Mouse (Mus musculus) left cerebral cortex, postnatal 25 days (tissue): ENCODE data around the gene 1810024B03Rik. TPM values are rescaled to one million over a fixed set of nuclear protein-coding genes. Genes with fewer than 3 reads are reported as not detected.

ENCODE experiments used
- total RNA-seq, 2 experiments: library from RNA; stranded (reverse); gene quantifications; 2 replicates each; pipeline ENCODE4 v1.2.3; 2021

1810024B03Rik gene
- total RNA-seq, 2 experiments from 2014 or later: 0.53 to 0.87 TPM

Other genes starting within 250 kb of the 1810024B03Rik start
- 10 to 100 TPM in 1 of 2 experiments, 1 to 10 TPM in 1; 9.8 to 12.0 TPM for gene Ap4e1, start 199.6 kb downstream of the 1810024B03Rik start, total RNA-seq
- 10 to 100 TPM; 22.5 to 29.7 TPM for gene Blvra, start 137.6 kb downstream of the 1810024B03Rik start, total RNA-seq
- 1 to 10 TPM; 1.8 to 2.8 TPM for gene Ncaph, start 74.3 kb downstream of the 1810024B03Rik start, total RNA-seq
- 1 to 10 TPM; 2.9 TPM for gene Itpripl1, start 64.8 kb downstream of the 1810024B03Rik start, total RNA-seq
- gene Snrnp200, start 106 bp upstream of the 1810024B03Rik start, total RNA-seq: 10 to 100 TPM; 76.7 to 78.3 TPM
- gene Ciao1, start 39.5 kb upstream of the 1810024B03Rik start, total RNA-seq: 10 to 100 TPM; 78.5 to 90.5 TPM
- gene Tmem127, start 39.6 kb upstream of the 1810024B03Rik start, total RNA-seq: 10 to 100 TPM; 83.9 to 85.8 TPM
- gene Stard7, start 61.9 kb upstream of the 1810024B03Rik start, total RNA-seq: 100 to 1,000 TPM; 108 to 119 TPM
- 1 to 10 TPM; 2.3 to 2.8 TPM for gene Dusp2, start 127.9 kb upstream of the 1810024B03Rik start, total RNA-seq
- gene Astl, start 130.4 kb upstream of the 1810024B03Rik start, total RNA-seq: not detected
- gene Adra2b, start 154.9 kb upstream of the 1810024B03Rik start, total RNA-seq: 1 to 10 TPM in 1 of 2 experiments, under 1 TPM in 1; 0.39 to 1.1 TPM
- gene Gpat2, start 216.9 kb upstream of the 1810024B03Rik start, total RNA-seq: under 1 TPM in 1 of 2 experiments, not detected in 1; 0.48 TPM
- 10 to 100 TPM; 18.1 TPM for gene Fahd2a, start 236.3 kb upstream of the 1810024B03Rik start, total RNA-seq